Mouse (Mus musculus) G1E (cell line): ENCODE data around the gene Adarb2.

Experiments used
- CTCF ChIP-seq: IDR thresholded peaks from 2 replicates; pipeline ENCODE4 v1.5.1; 2012; ENCODE audit warnings: low read depth, low read length, inconsistent platforms, mixed read lengths
- TAL1 ChIP-seq: conservative IDR thresholded peaks from 2 replicates; pipeline ENCODE4 v1.6.1; 2012; ENCODE audit warnings: low read depth, low read length, inconsistent platforms, mixed read lengths

DNA sequence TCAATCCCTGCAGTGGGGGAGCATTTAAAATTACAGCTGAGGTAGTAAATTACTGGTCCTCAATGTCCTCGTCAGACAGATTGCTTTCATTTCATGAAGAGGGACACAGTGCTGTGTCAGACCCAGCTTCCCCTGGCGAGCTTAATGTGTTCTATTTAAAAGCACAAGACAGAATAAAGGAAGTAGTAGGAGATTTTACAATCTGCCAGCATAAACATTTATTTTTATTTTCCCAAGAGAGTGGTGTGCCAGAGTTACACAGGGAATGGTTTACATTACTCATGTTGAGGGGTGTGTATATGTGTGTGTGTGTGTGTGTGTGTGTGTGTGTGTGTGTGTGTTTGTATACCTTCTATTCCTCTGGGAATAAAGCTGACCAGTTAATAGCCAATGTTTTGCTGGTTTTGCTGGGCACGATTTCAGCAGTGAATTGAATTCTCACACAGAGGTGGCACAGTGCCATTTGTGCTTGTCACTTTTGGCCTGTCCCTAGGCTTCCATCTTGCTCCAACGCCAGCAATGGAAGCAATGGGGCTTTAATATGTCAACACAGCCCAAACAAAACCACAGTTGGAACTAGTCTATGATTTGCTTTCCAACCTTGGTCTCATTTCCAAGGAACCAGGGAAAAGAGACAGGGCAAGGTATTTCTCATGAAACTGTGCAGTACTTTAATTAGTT is 282.1 kb downstream of the Adarb2 start:
- no peak for TF ChIP-seq CTCF
- TF ChIP-seq TAL1 = no peak
